Mouse (Mus musculus) stomach, adult 2 months (tissue): ENCODE measurements around the gene Nsa2. TPM values are rescaled to one million over a fixed set of nuclear protein-coding genes. Genes with fewer than 3 reads are reported as not detected.

Source experiments
- polyA plus RNA-seq: library from polyadenylated mRNA; depleted of rRNA; stranded (reverse); fragments of >200 nt; gene quantifications from 2 replicates; pipeline ENCODE4 v1.2.3, GENCODE M21; 2012; rRNA removed

The Nsa2 gene
- polyA plus RNA-seq, result 4.1 and 5.0 TPM in 2 replicates

GRCm38 (mm10) chr13:97137466-97138400 lies at the start of gene Nsa2, which contains the start of gene Gfm2:
Nsa2 (minus strand) TSS chr13:97137937.
Gfm2 (plus strand) TSS chr13:97137937.

GRCm38 (mm10) chr13:97099187-97099852 lies 38.4 kb downstream of the Nsa2 start, which contains the start of gene Gm6169:
Gm6169 (minus strand) TSS chr13:97099237.

Other genes with a start within 250 kb of the Nsa2 start
- 0.11 and 0.25 TPM in 2 replicates for gene Gcnt4, start 213.2 kb downstream of the Nsa2 start, polyA plus RNA-seq
- gene 1700029F12Rik, start 103.6 kb downstream of the Nsa2 start, polyA plus RNA-seq, result 0.06 TPM in 1 of 2 replicates, not detected in the other
- not detected in 2 replicates for gene Fam169a, start 70.7 kb downstream of the Nsa2 start, polyA plus RNA-seq
- gene Gm6169, start 38.7 kb downstream of the Nsa2 start, polyA plus RNA-seq, result 0.45 and 1.7 TPM in 2 replicates
- 7.9 and 8.3 TPM in 2 replicates for gene Gfm2, start within 50 bp of the Nsa2 start, polyA plus RNA-seq
- 36.4 and 57.0 TPM in 2 replicates for gene Hexb, start 60.4 kb upstream of the Nsa2 start, polyA plus RNA-seq
- 5.5 and 6.8 TPM in 2 replicates for gene Enc1, start 103.2 kb upstream of the Nsa2 start, polyA plus RNA-seq